Mouse (Mus musculus) spleen, adult 18-20 months (tissue): ENCODE measurements at regions not wholly inside any gene's neighbourhood (a gene's known extent, or its start where the extent isn't known, plus 50 kb on each side); places are given as distances from the start of the nearest gene placed in this dataset.

Experiments
- DNase-seq, 2 experiments: peaks; one replicate each; pipeline ENCODE4 v3.0.0; 2022; ENCODE audit warnings: mixed read lengths in 2 of 2

DNA sequence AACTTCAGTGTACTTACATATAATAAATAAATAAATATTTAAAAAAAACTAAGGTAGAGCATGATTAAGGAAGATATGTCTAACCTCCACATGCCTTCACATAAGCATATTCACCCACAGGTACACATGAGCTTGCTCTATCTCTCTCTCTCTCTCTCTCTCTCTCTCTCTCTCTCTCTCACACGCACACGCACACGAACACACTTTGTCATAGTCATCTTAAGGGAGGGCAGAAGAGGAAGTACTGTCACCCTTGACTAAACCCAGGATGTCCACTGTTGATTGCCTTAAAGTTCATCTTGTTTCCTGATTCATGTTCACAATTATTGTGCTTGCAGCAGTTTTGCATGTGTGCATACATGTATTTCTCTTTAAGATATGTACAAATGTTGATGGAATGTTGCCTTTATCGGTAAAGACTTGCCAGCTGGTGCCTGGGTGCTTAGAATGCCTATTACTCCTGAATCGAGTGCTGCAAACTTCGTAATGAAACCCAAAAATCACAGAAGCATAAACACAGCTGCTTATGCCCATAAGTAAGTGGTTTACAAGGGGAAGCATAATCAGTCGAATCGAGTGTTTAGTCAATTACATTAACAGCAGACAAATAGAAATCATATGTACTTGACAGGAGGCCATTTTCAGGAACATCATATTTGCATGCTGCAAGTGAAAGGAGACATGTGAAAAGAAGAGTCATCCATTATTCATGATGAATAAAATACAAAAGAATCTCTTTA, 84.3 kb downstream of the Tmem168 start:
- no peak for DNase-seq

DNA sequence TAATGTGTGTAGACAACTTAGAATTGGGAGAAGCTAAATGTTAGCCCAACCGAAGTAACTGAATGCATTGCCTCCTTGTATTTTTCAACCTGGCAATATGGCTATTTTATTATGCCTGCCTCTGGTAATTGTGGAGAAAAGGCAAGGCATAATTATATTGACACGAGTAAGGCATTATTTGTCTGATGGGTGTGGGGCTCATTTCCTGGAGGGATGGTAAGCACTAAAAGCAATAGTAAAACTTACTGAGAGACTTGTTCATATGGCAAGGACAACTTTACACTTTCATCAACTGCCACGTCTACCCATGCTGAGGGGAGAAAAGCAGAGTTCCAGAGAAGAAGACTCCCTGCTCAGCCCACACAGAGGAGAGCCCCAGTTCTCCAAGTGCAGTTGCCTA, 93.8 kb downstream of the Tmem168 start:
- no peak for DNase-seq

DNA sequence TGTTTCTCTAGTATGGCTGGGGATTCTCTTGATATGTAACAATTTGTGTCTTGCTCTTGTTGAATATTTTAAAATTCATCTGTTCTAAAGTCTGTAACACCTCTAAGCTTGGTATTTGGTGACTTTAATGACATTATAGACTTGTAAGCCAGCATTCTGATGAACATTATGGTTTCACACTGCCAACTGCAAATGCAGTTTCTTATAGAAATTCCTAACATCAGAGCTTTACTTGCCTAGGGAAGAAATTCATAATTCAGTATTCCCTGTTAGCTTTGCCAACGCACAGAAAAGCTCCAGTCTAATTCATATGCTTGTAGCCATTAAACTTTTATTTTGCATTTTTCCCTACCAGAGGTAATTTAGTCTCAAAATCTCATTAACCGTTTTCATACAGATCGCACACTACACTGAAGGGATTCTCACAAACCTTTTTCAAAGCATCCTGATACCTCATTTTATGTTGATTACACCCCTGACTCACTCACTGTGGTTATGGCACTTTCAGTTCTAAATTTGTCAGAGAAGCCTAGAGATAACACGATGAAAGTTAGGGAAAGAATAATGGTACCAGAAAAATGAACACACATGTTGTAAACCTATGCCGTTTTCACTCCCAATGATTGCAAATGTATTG, 131.3 kb downstream of the Tmem168 start:
- no peak for DNase-seq

DNA sequence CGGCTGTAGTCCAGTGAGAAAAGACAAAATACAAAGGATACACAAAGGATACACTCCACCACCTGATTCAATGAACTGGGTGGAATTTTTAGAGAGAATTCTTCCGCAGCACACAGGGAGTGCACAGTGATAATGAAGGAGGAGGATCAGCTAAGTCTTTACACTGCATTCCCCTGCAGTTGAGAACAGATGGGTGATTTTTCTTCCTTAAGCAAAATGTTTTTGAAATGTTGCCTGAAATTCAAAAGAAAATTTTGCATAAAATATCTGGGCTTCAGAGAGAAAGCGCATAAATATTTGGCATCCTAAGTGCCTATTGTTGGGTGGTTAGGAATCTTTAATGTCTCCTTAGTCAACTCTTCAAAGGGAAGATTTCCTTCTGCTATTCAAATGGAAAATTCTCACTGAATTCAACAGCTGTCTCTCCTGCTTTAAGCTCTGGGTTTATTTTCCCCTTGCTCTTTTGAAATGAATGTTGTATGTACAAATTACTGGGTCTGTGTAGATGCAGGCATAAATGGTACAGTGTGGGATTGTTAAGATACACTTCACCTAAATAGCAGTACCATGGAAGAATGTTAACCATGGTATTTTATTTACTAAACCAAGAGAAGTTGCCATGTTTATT, 158.6 kb downstream of the Tmem168 start:
- no peak for DNase-seq

DNA sequence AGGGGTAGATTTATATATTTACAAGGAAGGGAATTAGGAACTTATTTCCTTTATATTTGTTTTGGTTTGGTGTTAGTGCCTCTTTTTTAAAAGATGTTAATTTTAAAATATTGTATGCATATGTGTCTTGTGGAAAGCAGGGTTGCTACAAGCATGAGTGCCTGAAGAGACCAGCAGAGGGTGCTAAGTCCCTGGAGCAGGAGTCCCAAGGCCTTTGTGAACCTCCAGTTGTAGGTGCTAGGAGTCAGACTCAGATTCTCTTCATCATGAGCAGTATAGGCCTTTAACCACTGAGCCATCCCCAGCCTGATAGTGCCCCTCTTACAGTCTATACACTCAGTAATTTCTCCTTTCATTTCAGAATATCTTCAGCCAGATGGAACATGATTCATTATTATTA, 189.0 kb upstream of the Vwde start:
- peak in 1 of 2 experiments; percentile 6 for DNase-seq

DNA sequence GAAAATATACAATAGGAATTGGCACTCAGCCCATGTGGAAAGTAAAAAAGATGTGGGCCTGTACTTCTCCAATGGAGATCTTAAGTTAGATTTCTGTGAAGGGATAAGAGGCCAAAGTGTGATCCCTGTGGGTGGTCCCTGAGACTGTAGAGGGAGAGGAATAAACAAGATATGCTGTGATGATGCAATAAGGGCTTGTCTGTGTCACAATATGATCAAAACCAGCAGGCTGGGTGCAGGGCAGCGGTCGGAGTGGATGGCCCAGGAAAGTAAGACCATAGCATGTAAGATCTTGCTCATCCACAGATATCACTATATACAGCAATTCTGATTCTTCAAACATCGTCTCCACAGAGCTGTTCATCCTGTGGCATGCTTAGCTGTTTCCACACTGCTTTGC, 188.3 kb upstream of the Vwde start:
- no peak for DNase-seq

DNA sequence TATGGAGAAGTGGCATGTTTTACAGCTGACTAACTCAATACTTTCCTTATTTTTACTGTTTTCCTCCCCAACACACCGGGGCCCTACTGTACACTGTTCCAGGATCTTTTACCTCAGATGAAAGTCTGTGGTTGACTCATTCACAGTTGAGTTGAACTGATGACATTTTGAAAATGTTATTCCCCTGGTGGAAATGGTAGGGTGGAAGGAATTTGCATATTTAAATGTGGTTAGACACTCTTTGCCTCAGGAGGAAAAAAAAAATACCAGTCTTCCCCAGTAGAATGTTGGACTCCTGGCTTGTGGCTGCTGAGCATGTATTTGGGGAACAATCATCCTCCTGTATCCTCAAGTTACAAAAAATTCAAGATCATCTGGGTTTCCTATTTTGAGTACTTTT, 159.7 kb upstream of the Vwde start:
- DNase-seq, result no peak

DNA sequence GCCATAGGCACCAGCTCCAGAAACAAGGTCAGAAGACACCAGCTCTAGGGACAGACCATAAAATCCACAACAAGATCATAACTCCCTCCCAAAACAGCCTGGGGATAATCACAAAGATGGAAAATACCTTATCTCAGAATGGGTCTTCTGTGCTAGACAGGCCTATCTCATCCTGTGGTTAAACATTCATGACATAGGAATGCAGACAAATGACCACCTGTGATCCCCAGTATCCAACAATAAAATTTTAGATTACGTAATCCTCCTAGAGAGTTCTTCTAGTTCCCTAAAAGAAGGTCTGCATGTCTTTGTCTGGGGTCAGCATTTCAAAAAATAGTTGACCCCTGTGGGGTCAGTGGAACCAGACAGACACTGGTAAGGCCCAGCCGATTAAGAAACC, 158.4 kb upstream of the Vwde start:
- DNase-seq, result no peak

DNA sequence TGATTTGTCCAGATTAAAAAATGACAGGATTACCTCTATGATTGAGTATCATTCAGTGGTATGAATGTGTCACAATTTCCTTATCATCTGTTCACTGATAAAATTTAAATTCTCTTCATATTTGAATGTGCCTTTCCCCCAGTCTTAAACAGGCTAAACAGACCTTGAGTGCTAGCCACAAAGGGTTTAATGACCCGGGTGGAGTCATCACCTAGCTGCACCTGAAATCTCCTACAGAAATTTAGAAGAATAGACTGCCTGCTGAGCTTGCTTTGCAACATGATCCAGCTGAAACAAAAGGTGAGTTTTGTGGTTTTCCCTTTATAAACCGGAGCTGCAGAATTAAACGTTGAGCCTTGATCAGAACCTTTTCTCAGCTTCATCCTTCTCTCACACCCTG, 156.1 kb upstream of the Vwde start:
- DNase-seq, result no peak

DNA sequence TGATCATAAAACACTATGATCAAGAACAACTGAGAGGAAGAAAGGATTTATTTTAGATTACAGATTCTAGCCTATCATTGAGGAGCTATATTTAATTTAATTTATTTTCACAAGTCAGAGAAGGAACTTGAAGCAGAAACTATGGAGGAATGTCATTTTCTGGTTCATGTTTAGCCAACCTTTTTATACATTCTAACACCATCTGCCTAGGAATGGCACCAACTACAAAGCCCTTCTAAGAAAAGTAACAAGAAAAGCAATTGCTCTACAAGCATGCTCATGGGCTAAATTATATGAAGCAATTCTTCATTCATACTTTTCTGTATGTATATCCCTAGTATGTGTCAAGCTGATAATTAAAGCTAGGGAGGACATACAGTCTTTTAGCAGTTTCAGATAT, 155.0 kb upstream of the Vwde start:
- DNase-seq, result no peak

DNA sequence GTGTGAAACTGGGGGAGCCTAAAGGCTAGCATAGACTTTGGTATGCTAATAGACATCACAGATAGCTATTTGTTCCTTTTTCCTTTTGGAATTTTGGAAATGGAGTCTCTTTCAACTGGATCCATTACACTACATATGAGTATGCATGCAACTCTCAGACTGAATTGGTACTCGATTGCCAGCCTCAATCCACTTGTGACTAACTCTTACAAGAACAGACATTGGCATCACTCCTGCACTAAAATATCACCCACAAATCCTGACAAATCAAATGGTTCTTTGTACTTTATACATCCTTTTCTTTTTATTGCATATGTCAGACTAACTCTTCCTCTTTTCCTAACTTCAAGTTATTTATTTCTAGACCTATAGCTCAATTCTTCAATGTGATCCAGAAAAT, 149.1 kb upstream of the Vwde start:
- no peak for DNase-seq

DNA sequence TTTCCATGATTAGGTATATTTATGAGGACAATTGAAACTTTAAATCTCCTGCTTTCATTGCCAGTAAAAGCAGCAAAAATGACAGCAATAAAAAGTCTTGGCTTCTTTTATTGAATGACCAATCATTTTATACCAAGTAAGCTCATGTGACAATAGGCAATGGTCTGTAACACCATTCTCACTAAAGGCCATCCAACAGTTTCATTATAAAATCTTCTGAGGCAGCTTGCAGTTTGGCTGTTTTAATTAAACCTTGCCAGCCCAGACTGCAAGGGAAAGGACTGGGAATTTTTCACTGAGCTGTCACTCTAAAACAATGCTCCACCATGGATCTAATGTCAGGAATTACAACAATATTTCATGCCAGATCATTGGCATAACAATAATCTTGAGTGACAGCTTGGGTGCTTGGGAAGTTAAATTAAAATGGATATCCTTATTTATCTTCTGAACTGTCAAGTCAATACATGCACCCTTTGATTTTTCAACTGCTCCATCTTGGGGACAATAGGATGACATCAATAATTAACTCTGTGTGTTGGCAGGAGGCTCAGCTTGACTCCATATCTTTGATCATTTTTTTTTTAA, 145.0 kb upstream of the Vwde start:
- no peak for DNase-seq
